Comparison of ENCODE assay signal across 8 mouse cellular contexts in genomic region chr4:57954991-57955390, GRCm38 (mm10). TPM values are rescaled to one million over a fixed set of nuclear protein-coding genes. Genes with fewer than 3 reads are reported as not detected.
DNase-seq lines count a peak whose midpoint lies in the region; ATAC-seq lines count a peak whose summit lies in the region.

No protein-coding gene starts in this region.

- no peaks in the 10 kb centered on the region for H3K9me3 ChIP-seq in forebrain, embryonic 13.5 days (replicated peaks)
- no peaks in the 10 kb centered on the region for H3K9me3 ChIP-seq in liver, embryonic 11.5 days (ENCODE audit: control insufficient read depth, low read length)

- H3K27ac ChIP-seq in forebrain, embryonic 13.5 days = no peak overlapping the region
- H3K27ac ChIP-seq in liver, embryonic 11.5 days (ENCODE audit: low read depth, low read length) = 0 out of 2 replicates have a peak overlapping the region, but pooled peaks have one; percentile 99

- H3K4me1 ChIP-seq in forebrain, embryonic 13.5 days = peaks cover 30% of the 10 kb centered on the region
- H3K4me1 ChIP-seq in liver, embryonic 11.5 days (replicated peaks; ENCODE audit: control insufficient read depth, insufficient read depth, low read length) = peaks cover 18% of the 10 kb centered on the region

- 68% methylated on average over 8 of the region's 8 CpGs for WGBS in forebrain, embryonic 13.5 days
- WGBS in liver, embryonic 11.5 days = 71% methylated on average over 8 of the region's 8 CpGs

- peak; percentile 15 for DNase-seq in cerebellum, adult 11 months
- peak; percentile 9 for DNase-seq in CD4-positive helper T cell, adult 2 months (ENCODE audit: low read depth, low spot score)
- no peak for DNase-seq in liver, embryonic 11.5 days (ENCODE audit: low spot score)
- no peak for DNase-seq in urinary bladder, adult 18-20 months (ENCODE audit: low spot score in 2 of 2)
- no peak for DNase-seq in urinary bladder, postnatal 4 days (ENCODE audit: low spot score in 2 of 2)
- no peak for DNase-seq in gastrocnemius, postnatal 36 days

- ATAC-seq in cerebellum, adult (ENCODE audit: insufficient number of reproducible peaks, low FRiP score, low TSS enrichment) = no peak
- no peak for ATAC-seq in forebrain, embryonic 13.5 days
- no peak for ATAC-seq in liver, embryonic 11.5 days (replicated peaks; ENCODE audit: low FRiP score)

- peaks cover 24% of the 10 kb centered on the region for H3K36me3 ChIP-seq in forebrain, embryonic 13.5 days (ENCODE audit: poor library complexity, severe bottlenecking)
- peaks cover 22% of the 10 kb centered on the region for H3K36me3 ChIP-seq in liver, embryonic 11.5 days (ENCODE audit: control insufficient read depth, insufficient read depth, low read length)

- peak overlapping the region; percentile 78 for H3K4me3 ChIP-seq in forebrain, embryonic 13.5 days
- peak overlapping the region; percentile 87 for H3K4me3 ChIP-seq in liver, embryonic 11.5 days (ENCODE audit: low read depth, low read length)

- intact Hi-C loops in gastrocnemius, postnatal 36 days (cut with DNase I) = loop anchor here (5.0 kb wide), 1 partner anchor 122 kb away; no protein-coding TSS in a partner anchor

- H3K4me2 ChIP-seq in forebrain, embryonic 13.5 days = peak overlapping the region; percentile 75
- peak overlapping the region; percentile 64 for H3K4me2 ChIP-seq in liver, embryonic 11.5 days

- no peaks in the 10 kb centered on the region; the same call in 1 of the 2 replicates for H3K27me3 ChIP-seq in forebrain, embryonic 13.5 days
- no peaks in the 10 kb centered on the region for H3K27me3 ChIP-seq in liver, embryonic 11.5 days (replicated peaks; ENCODE audit: control insufficient read depth, insufficient read depth, low read length)

- peak overlapping the region; percentile 89 for H3K9ac ChIP-seq in forebrain, embryonic 13.5 days
- peak overlapping the region; percentile 90; the same call in 1 of the 2 replicates for H3K9ac ChIP-seq in liver, embryonic 11.5 days (ENCODE audit: low read depth, low read length)

RNA-seq across cellular contexts. Expression of gene Txn1, which starts 1.2 kb away (rescaled TPM):
- 358 and 382 TPM in 2 replicates for polyA plus RNA-seq in forebrain, embryonic 13.5 days (2015; fragmentation: Nextera tagmentation; extraction: Ambion mirVana)
- 367 and 381 TPM in 2 replicates for polyA plus RNA-seq in liver, embryonic 11.5 days (2014; fragmentation: Nextera tagmentation; extraction: Ambion mirVana)
- total RNA-seq in gastrocnemius, postnatal 36 days (2021) = 10 to 100 TPM; 62.8 to 67.2 TPM

RNA-seq across cellular contexts. Expression of gene D630039A03Rik, which starts 38.9 kb away (rescaled TPM):
- 0.08 TPM in 1 of 2 replicates, not detected in the other for polyA plus RNA-seq in forebrain, embryonic 13.5 days (2015; fragmentation: Nextera tagmentation; extraction: Ambion mirVana)
- polyA plus RNA-seq in liver, embryonic 11.5 days (2014; fragmentation: Nextera tagmentation; extraction: Ambion mirVana) = 0.36 and 0.48 TPM in 2 replicates
- not detected for total RNA-seq in gastrocnemius, postnatal 36 days (2021)

RNA-seq across cellular contexts. Expression of gene Txndc8, which starts 53.9 kb away (rescaled TPM):
- polyA plus RNA-seq in forebrain, embryonic 13.5 days (2015; fragmentation: Nextera tagmentation; extraction: Ambion mirVana) = not detected in 2 replicates
- polyA plus RNA-seq in liver, embryonic 11.5 days (2014; fragmentation: Nextera tagmentation; extraction: Ambion mirVana) = not detected in 2 replicates
- total RNA-seq in gastrocnemius, postnatal 36 days (2021) = not detected

Comparison
In these comparisons a context has a peak if more than half of its experiments do, and no peak if none do; other contexts are left out.
1. DNase-seq: peak in cerebellum, adult 11 months (single experiment) and CD4-positive helper T cell, adult 2 months (single experiment); none in liver, embryonic 11.5 days (single experiment), urinary bladder, adult 18-20 months (0 of 2), urinary bladder, postnatal 4 days (0 of 2) and gastrocnemius, postnatal 36 days (0 of 2).